Mouse (Mus musculus) testis, adult 2 months (tissue): ENCODE measurements at regions not wholly inside any gene's neighbourhood (a gene's known extent, or its start where the extent isn't known, plus 50 kb on each side); places are given as distances from the start of the nearest gene placed in this dataset.

Source experiments
- CTCF ChIP-seq: fragments of 200-500 bp; IDR thresholded peaks from 2 replicates; pipeline ENCODE4 v1.5.1; 2012; ENCODE audit warnings: low read depth, mild to moderate bottlenecking, inconsistent platforms, low read length, moderate library complexity; ENCODE audit not compliant: control insufficient read depth, insufficient read depth, insufficient replicate concordance
- POLR2A ChIP-seq: fragments of 200-500 bp; IDR thresholded peaks from 2 replicates; pipeline ENCODE4 v1.6.1; 2012; ENCODE audit warnings: low read depth, mild to moderate bottlenecking, inconsistent platforms, low read length, moderate library complexity; ENCODE audit not compliant: control insufficient read depth

GRCm38 (mm10) chr15:90333275-90333674 is 109.2 kb downstream of the Alg10b start:
- TF ChIP-seq CTCF (no peak), POLR2A (no peak)
